Mouse (Mus musculus) C2C12 (cell line): ENCODE data around the gene Slc38a8.

Source experiments
- CEBPB ChIP-seq: IDR thresholded peaks from one replicate; pipeline ENCODE4 v1.6.1; 2011; ENCODE audit warnings: low read depth, mild to moderate bottlenecking, control low read depth, moderate library complexity
- CTCF ChIP-seq: IDR thresholded peaks from one replicate; pipeline ENCODE4 v1.5.1; 2011; ENCODE audit not compliant: control insufficient read depth, insufficient read depth, insufficient read length
- FOSL1 ChIP-seq: IDR thresholded peaks from one replicate; pipeline ENCODE4 v1.8.0; 2011; ENCODE audit warnings: mild to moderate bottlenecking, low read length; ENCODE audit not compliant: poor library complexity, insufficient read depth, severe bottlenecking
- MAX ChIP-seq: IDR thresholded peaks from one replicate; pipeline ENCODE4 v1.6.1; 2011; ENCODE audit warnings: mild to moderate bottlenecking, control low read depth
- MYOD1 ChIP-seq: IDR thresholded peaks from one replicate; pipeline ENCODE4 v1.6.1; 2011; ENCODE audit warnings: low read depth; ENCODE audit not compliant: control insufficient read depth, insufficient read length
- MYOG ChIP-seq: IDR thresholded peaks from one replicate; pipeline ENCODE4 v1.6.1; 2011; ENCODE audit not compliant: control insufficient read depth, insufficient read length; ENCODE audit errors: extremely low read depth
- USF1 ChIP-seq: IDR thresholded peaks from one replicate; pipeline ENCODE4 v1.6.1; 2011; ENCODE audit warnings: low read depth, mild to moderate bottlenecking, control low read depth, moderate library complexity

GRCm38 (mm10) chr8:119436331-119436730, 65.2 kb downstream of the Slc38a8 start:
- TF ChIP-seq CTCF, result no peak
- no peak for TF ChIP-seq MAX
- no peak for TF ChIP-seq USF1
- no peak for TF ChIP-seq CEBPB
- no peak for TF ChIP-seq MYOG
- no peak for TF ChIP-seq MYOD1
- TF ChIP-seq FOSL1, result no peak
